Comparison of ENCODE assay signal across 8 mouse cellular contexts in the genomic region with DNA sequence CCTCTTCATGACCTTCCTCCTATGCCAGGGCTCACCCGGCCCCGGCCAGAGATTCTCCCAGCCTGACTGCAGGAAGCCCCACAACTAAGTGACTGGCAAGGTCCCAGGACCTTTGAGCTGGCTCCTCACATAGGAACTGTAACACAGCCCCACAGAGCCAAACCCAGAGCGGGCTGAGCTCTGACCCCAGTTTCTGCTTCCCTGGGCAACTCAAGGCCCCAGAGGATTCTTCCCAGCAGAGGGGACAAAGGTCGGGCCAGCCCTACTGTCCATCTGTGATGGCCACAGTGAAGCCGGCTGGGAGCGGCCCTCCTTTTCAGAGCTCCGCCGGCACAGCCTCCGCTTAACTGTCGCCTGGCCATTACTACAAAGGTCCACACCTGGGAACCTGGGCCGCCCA. TPM values are rescaled to one million over a fixed set of nuclear protein-coding genes. Genes with fewer than 3 reads are reported as not detected.
DNase-seq lines count a peak whose midpoint lies in the region; ATAC-seq and TF ChIP-seq lines count a peak whose summit lies in the region.

No protein-coding gene starts in this region.

- H3K4me2 ChIP-seq in kidney, embryonic 14.5 days (replicated peaks; ENCODE audit: low read depth, low read length) = no peak overlapping the region
- H3K4me2 ChIP-seq in lung, postnatal 0 days (replicated peaks; ENCODE audit: low read depth, low read length) = no peak overlapping the region

- peaks cover 19% of the 10 kb centered on the region; the same call in 1 of the 2 replicates for H3K4me1 ChIP-seq in kidney, embryonic 14.5 days (ENCODE audit: control insufficient read depth, insufficient read depth, low read length)
- H3K4me1 ChIP-seq in lung, postnatal 0 days (ENCODE audit: insufficient read depth, low read depth, low read length) = no peaks in the 10 kb centered on the region; the same call in 1 of the 2 replicates

- H3K27me3 ChIP-seq in kidney, embryonic 14.5 days (ENCODE audit: control insufficient read depth, insufficient read depth, low read length) = no peaks in the 10 kb centered on the region
- no peaks in the 10 kb centered on the region for H3K27me3 ChIP-seq in lung, postnatal 0 days (replicated peaks; ENCODE audit: insufficient read depth, low read length)

- ATAC-seq in kidney, embryonic 14.5 days (ENCODE audit: low FRiP score, low TSS enrichment) = peak; percentile 25; the same call in 1 of the 2 replicates
- peak; percentile 15; the same call in 1 of the 2 replicates for ATAC-seq in lung, postnatal 0 days
- ATAC-seq in cerebellum, adult (ENCODE audit: insufficient number of reproducible peaks, low FRiP score, low TSS enrichment) = no peak

- 25% methylated on average over 11 of the region's 11 CpGs for WGBS in kidney, embryonic 14.5 days
- 60% methylated on average over 11 of the region's 11 CpGs for WGBS in lung, postnatal 0 days

- no peak for TF ChIP-seq EP300 in lung, postnatal 0 days (IDR thresholded peaks at IDR 0.05)

- no peaks in the 10 kb centered on the region for H3K9me3 ChIP-seq in kidney, embryonic 14.5 days (ENCODE audit: control insufficient read depth, low read length)
- H3K9me3 ChIP-seq in lung, postnatal 0 days (ENCODE audit: low read length) = no peaks in the 10 kb centered on the region

- H3K4me3 ChIP-seq in kidney, embryonic 14.5 days (ENCODE audit: low read length) = no peak overlapping the region
- no peak overlapping the region for H3K4me3 ChIP-seq in lung, postnatal 0 days (ENCODE audit: low read depth, low read length)

- peak; percentile 73 for DNase-seq in adrenal gland, postnatal 14 days
- DNase-seq in adrenal gland, postnatal 4 days (ENCODE audit: low spot score in 2 of 2) = no peak
- DNase-seq in adrenal gland, postnatal 25 days = peak; percentile 50
- DNase-seq in lung, postnatal 0 days (ENCODE audit: low spot score) = no peak
- no peak for DNase-seq in layer of hippocampus, adult 9-11 months
- no peak for DNase-seq in cerebellum, adult 11 months

- H3K36me3 ChIP-seq in kidney, embryonic 14.5 days (ENCODE audit: control insufficient read depth, insufficient read depth, low read length) = no peaks in the 10 kb centered on the region
- H3K36me3 ChIP-seq in lung, postnatal 0 days (ENCODE audit: insufficient read depth, low read length) = no peaks in the 10 kb centered on the region

- H3K27ac ChIP-seq in kidney, embryonic 14.5 days (ENCODE audit: low read depth, low read length) = no peak overlapping the region; the same call in 1 of the 2 replicates
- peak overlapping the region; percentile 62 for H3K27ac ChIP-seq in lung, postnatal 0 days (ENCODE audit: low read length)

- TF ChIP-seq CTCF in lung, postnatal 0 days (IDR thresholded peaks at IDR 0.05) = no peak

- H3K9ac ChIP-seq in kidney, embryonic 14.5 days (ENCODE audit: low read depth, low read length) = no peak overlapping the region
- no peak overlapping the region for H3K9ac ChIP-seq in lung, postnatal 0 days (replicated peaks; ENCODE audit: low read depth)

RNA-seq across cellular contexts. Expression of a gene that starts 13.6 kb away (rescaled TPM):
- total RNA-seq in adrenal gland, postnatal 14 days (2021) = 72.0 and 79.8 TPM in 2 replicates
- 10 to 100 TPM; 46.6 to 57.7 TPM for total RNA-seq in adrenal gland, postnatal 4 days (2021)
- total RNA-seq in adrenal gland, postnatal 25 days (2021) = 43.3 and 47.7 TPM in 2 replicates
- polyA plus RNA-seq in kidney, embryonic 14.5 days (2014; fragmentation: Nextera tagmentation; extraction: Ambion mirVana) = 10.2 and 18.4 TPM in 2 replicates
- 9.7 and 10.9 TPM in 2 replicates for polyA plus RNA-seq in lung, postnatal 0 days (2015; fragmentation: Nextera tagmentation; extraction: Ambion mirVana)

RNA-seq across cellular contexts. Expression of a gene that starts 52.3 kb away (rescaled TPM):
- total RNA-seq in adrenal gland, postnatal 14 days (2021) = 9.3 and 9.6 TPM in 2 replicates
- total RNA-seq in adrenal gland, postnatal 4 days (2021) = 10 to 100 TPM; 10.1 to 12.2 TPM
- 9.6 and 10.2 TPM in 2 replicates for total RNA-seq in adrenal gland, postnatal 25 days (2021)
- polyA plus RNA-seq in kidney, embryonic 14.5 days (2014; fragmentation: Nextera tagmentation; extraction: Ambion mirVana) = 21.1 and 25.9 TPM in 2 replicates
- polyA plus RNA-seq in lung, postnatal 0 days (2015; fragmentation: Nextera tagmentation; extraction: Ambion mirVana) = 9.7 and 10.1 TPM in 2 replicates

RNA-seq across cellular contexts. Expression of a gene that starts 52.4 kb away (rescaled TPM):
- total RNA-seq in adrenal gland, postnatal 14 days (2021) = 5.7 TPM in 2 replicates
- total RNA-seq in adrenal gland, postnatal 4 days (2021) = 1 to 10 TPM; 4.5 to 4.8 TPM
- 5.5 and 7.6 TPM in 2 replicates for total RNA-seq in adrenal gland, postnatal 25 days (2021)
- 11.9 and 12.1 TPM in 2 replicates for polyA plus RNA-seq in kidney, embryonic 14.5 days (2014; fragmentation: Nextera tagmentation; extraction: Ambion mirVana)
- polyA plus RNA-seq in lung, postnatal 0 days (2015; fragmentation: Nextera tagmentation; extraction: Ambion mirVana) = 9.9 and 12.5 TPM in 2 replicates

Comparison
In these comparisons a context has a peak if more than half of its experiments do, and no peak if none do; other contexts are left out.
1. DNase-seq: peak in adrenal gland, postnatal 14 days (single experiment) and adrenal gland, postnatal 25 days (single experiment); none in adrenal gland, postnatal 4 days (0 of 2), lung, postnatal 0 days (single experiment), layer of hippocampus, adult 9-11 months (single experiment) and cerebellum, adult 11 months (single experiment).